Mouse (Mus musculus) C2C12 (cell line): Measurements from ENCODE around the gene C030005K15Rik. TPM values are rescaled to one million over a fixed set of nuclear protein-coding genes. Genes with fewer than 3 reads are reported as not detected.

Source experiments
- H3K27me3 ChIP-seq: one replicate; pipeline ENCODE4 v1.6.1; 2011; ENCODE audit not compliant: control insufficient read depth, insufficient read depth, insufficient read length
- H3K36me3 ChIP-seq: one replicate; pipeline ENCODE4 v1.6.1; 2011; ENCODE audit not compliant: control insufficient read depth, insufficient read depth
- H3K4me3 ChIP-seq: one replicate; pipeline ENCODE4 v1.5.1; 2011; ENCODE audit warnings: mild to moderate bottlenecking, control low read depth; ENCODE audit not compliant: poor library complexity, insufficient read depth, severe bottlenecking
- H3K79me2 ChIP-seq: one replicate; pipeline ENCODE4 v1.6.1; 2011; ENCODE audit not compliant: control insufficient read depth, insufficient read depth
- H3K79me3 ChIP-seq: one replicate; pipeline ENCODE4 v1.6.1; 2011; ENCODE audit warnings: low read depth, control low read depth
- H3ac ChIP-seq: one replicate; pipeline ENCODE3; 2011; ENCODE audit warnings: low read depth; ENCODE audit not compliant: control insufficient read depth, insufficient read length
- CEBPB ChIP-seq: IDR thresholded peaks from one replicate; pipeline ENCODE4 v1.6.1; 2011; ENCODE audit warnings: low read depth, mild to moderate bottlenecking, control low read depth, moderate library complexity
- CTCF ChIP-seq: IDR thresholded peaks from one replicate; pipeline ENCODE4 v1.5.1; 2011; ENCODE audit not compliant: control insufficient read depth, insufficient read depth, insufficient read length
- FOSL1 ChIP-seq: IDR thresholded peaks from one replicate; pipeline ENCODE4 v1.8.0; 2011; ENCODE audit warnings: mild to moderate bottlenecking, low read length; ENCODE audit not compliant: poor library complexity, insufficient read depth, severe bottlenecking
- MAX ChIP-seq: IDR thresholded peaks from one replicate; pipeline ENCODE4 v1.6.1; 2011; ENCODE audit warnings: mild to moderate bottlenecking, control low read depth
- MYOD1 ChIP-seq: IDR thresholded peaks from one replicate; pipeline ENCODE4 v1.6.1; 2011; ENCODE audit warnings: low read depth; ENCODE audit not compliant: control insufficient read depth, insufficient read length
- MYOG ChIP-seq: IDR thresholded peaks from one replicate; pipeline ENCODE4 v1.6.1; 2011; ENCODE audit not compliant: control insufficient read depth, insufficient read length; ENCODE audit errors: extremely low read depth
- USF1 ChIP-seq: IDR thresholded peaks from one replicate; pipeline ENCODE4 v1.6.1; 2011; ENCODE audit warnings: low read depth, mild to moderate bottlenecking, control low read depth, moderate library complexity
- polyA plus RNA-seq: library from polyadenylated mRNA; unstranded; fragments of >200 nt; fragmentation: generic; extraction: Trizol; gene quantifications from one replicate; pipeline ENCODE4 v1.2.1, GENCODE M21; 2012; ENCODE audit warnings: missing spikeins

Gene C030005K15Rik
- polyA plus RNA-seq, 1 experiment, result not detected

- H3K4me3 ChIP-seq, result no peak overlapping the region
- H3K36me3 ChIP-seq, result no peaks in the 10 kb centered on the region
- TF ChIP-seq CTCF, result peak; percentile 6
- TF ChIP-seq MYOG, result no peak
- H3ac ChIP-seq, result no peak overlapping the region
- no peaks in the 10 kb centered on the region for H3K79me2 ChIP-seq
- H3K79me3 ChIP-seq, result no peaks in the 10 kb centered on the region
- H3K27me3 ChIP-seq, result no peaks in the 10 kb centered on the region
These were observed 22.0 kb downstream of the C030005K15Rik start for GRCm38 (mm10) chr10:97704562-97704961.

- Histone ChIP-seq H3ac (no peak overlapping the region), H3K36me3 (no peaks in the 10 kb centered on the region), H3K79me3 (no peaks in the 10 kb centered on the region)
These were observed 24.2 kb downstream of the C030005K15Rik start for GRCm38 (mm10) chr10:97702321-97702720.

GRCm38 (mm10) chr10:97693398-97694135, 33.0 kb downstream of the C030005K15Rik start:
- Histone ChIP-seq H3K36me3 (no peaks in the 10 kb centered on the region), H3ac (no peak overlapping the region), H3K79me3 (no peaks in the 10 kb centered on the region), H3K79me2 (no peaks in the 10 kb centered on the region), H3K27me3 (no peaks in the 10 kb centered on the region), H3K4me3 (no peak overlapping the region)
- TF ChIP-seq CTCF (no peak), FOSL1 (no peak), USF1 (no peak)

More at GRCm38 (mm10) chr10:97702321-97702720, 24.2 kb downstream of the C030005K15Rik start:
- Histone ChIP-seq H3K79me2 (no peaks in the 10 kb centered on the region), H3K27me3 (no peaks in the 10 kb centered on the region), H3K4me3 (no peak overlapping the region)
- no peak for TF ChIP-seq MYOG

GRCm38 (mm10) chr10:97692913-97693312, 33.6 kb downstream of the C030005K15Rik start, which contains the start of gene Ccer1:
Ccer1 (plus strand) TSS chr10:97693059.
- no peak within 1 kb of the TSS for H3ac ChIP-seq
- H3K4me3 ChIP-seq, result no peak within 1 kb of the TSS
- no peaks in the 10 kb centered on the region for H3K79me2 ChIP-seq
- H3K79me3 ChIP-seq, result no peaks in the 10 kb centered on the region
- H3K36me3 ChIP-seq, result no peaks in the 10 kb centered on the region
- no peaks in the 10 kb centered on the region for H3K27me3 ChIP-seq
- no peak for TF ChIP-seq FOSL1
- TF ChIP-seq CTCF, result no peak
- no peak for TF ChIP-seq MYOD1
- TF ChIP-seq MYOG, result no peak
- TF ChIP-seq USF1, result no peak
- no peak for TF ChIP-seq CEBPB
- TF ChIP-seq MAX, result no peak

- no peaks in the 10 kb centered on the region for H3K79me2 ChIP-seq
- no peaks in the 10 kb centered on the region for H3K36me3 ChIP-seq
- no peak overlapping the region for H3K4me3 ChIP-seq
- no peak overlapping the region for H3ac ChIP-seq
- H3K27me3 ChIP-seq, result no peaks in the 10 kb centered on the region
- TF ChIP-seq MAX (no peak), CEBPB (no peak), USF1 (no peak), MYOD1 (no peak), FOSL1 (no peak), MYOG (no peak), CTCF (no peak)
- H3K79me3 ChIP-seq, result no peaks in the 10 kb centered on the region
These were observed 37.1 kb downstream of the C030005K15Rik start for GRCm38 (mm10) chr10:97689425-97689824.

- Histone ChIP-seq H3ac (no peak overlapping the region), H3K4me3 (no peak overlapping the region), H3K79me2 (no peaks in the 10 kb centered on the region), H3K79me3 (no peaks in the 10 kb centered on the region), H3K36me3 (no peaks in the 10 kb centered on the region), H3K27me3 (no peaks in the 10 kb centered on the region)
- TF ChIP-seq CTCF (no peak), MYOD1 (no peak), USF1 (no peak), CEBPB (no peak), MAX (no peak), FOSL1 (no peak), MYOG (no peak)
These were observed 39.4 kb downstream of the C030005K15Rik start for GRCm38 (mm10) chr10:97687198-97687597.
